Mouse (Mus musculus) liver, embryonic 13.5 days (tissue): Measurements from ENCODE around the gene Foxa2. TPM values are rescaled to one million over a fixed set of nuclear protein-coding genes. Genes with fewer than 3 reads are reported as not detected.

Experiments
- ATAC-seq: fragments of 200-750 bp; cut with Nextera tagmentation; 2 replicates; pipeline ENCODE4 v1.8.0; 2017; ENCODE audit warnings: low read depth, mild to moderate bottlenecking, moderate number of reproducible peaks, moderate library complexity
- DNase-seq: peaks from one replicate; pipeline ENCODE4 v3.0.0; 2022
- H3K27ac ChIP-seq: fragments of 300-500 bp; sonication (generic); 2 replicates; pipeline ENCODE4 v1.5.1; 2015; ENCODE audit warnings: moderate library complexity, mild to moderate bottlenecking, inconsistent platforms
- H3K27me3 ChIP-seq: fragments of 300-500 bp; sonication (generic); 2 replicates; pipeline ENCODE4 v1.6.1; 2015; ENCODE audit warnings: mild to moderate bottlenecking, inconsistent platforms
- H3K36me3 ChIP-seq: fragments of 300-500 bp; sonication (generic); 2 replicates; pipeline ENCODE4 v1.6.1; 2015; ENCODE audit warnings: mild to moderate bottlenecking, inconsistent platforms
- H3K4me1 ChIP-seq: fragments of 300-500 bp; sonication (generic); replicated peaks from 2 replicates; pipeline ENCODE4 v1.6.1; 2015; ENCODE audit warnings: inconsistent platforms
- H3K4me2 ChIP-seq: fragments of 300-500 bp; sonication (generic); 2 replicates; pipeline ENCODE4 v1.6.1; 2015; ENCODE audit warnings: inconsistent platforms, mild to moderate bottlenecking, moderate library complexity
- H3K4me3 ChIP-seq: fragments of 300-500 bp; sonication (generic); replicated peaks from 2 replicates; pipeline ENCODE4 v1.5.1; 2015; ENCODE audit warnings: mild to moderate bottlenecking, inconsistent platforms
- H3K9ac ChIP-seq: fragments of 300-500 bp; sonication (generic); 2 replicates; pipeline ENCODE4 v1.6.1; 2015; ENCODE audit warnings: mild to moderate bottlenecking, inconsistent platforms
- H3K9me3 ChIP-seq: fragments of 300-500 bp; sonication (generic); replicated peaks from 2 replicates; pipeline ENCODE4 v1.6.1; 2016; ENCODE audit warnings: inconsistent platforms
- WGBS: fragments of 180-500 bp; shearing (Covaris S2); methylation state at CpG from one replicate; pipeline ENCODE4 v1.1.7; 2015; ENCODE audit not compliant: insufficient replicate concordance; 5-methylcytosine and 5-hydroxymethylcytosine counted together
- polyA plus RNA-seq: library from polyadenylated mRNA; unstranded; fragments of >200 nt; fragmentation: Nextera tagmentation; extraction: Ambion mirVana; gene quantifications from 2 replicates; pipeline ENCODE4 v1.2.1, GENCODE M21; 2015

Gene Foxa2
- polyA plus RNA-seq, 1 experiment from 2014 or later: 3.6 TPM

GRCm38 (mm10) chr2:148038366-148039310 lies 8.1 kb downstream of the Foxa2 start:
- Histone ChIP-seq H3K36me3 (no peaks in the 10 kb centered on the region), H3K4me1 (no peaks in the 10 kb centered on the region), H3K27me3 (peaks cover 95% of the 10 kb centered on the region), H3K9me3 (no peaks in the 10 kb centered on the region), H3K4me3 (peak overlapping the region; percentile 48), H3K9ac (peak overlapping the region; percentile 51; the same call in 1 of the 2 replicates), H3K27ac (no peak overlapping the region), H3K4me2 (peak overlapping the region; percentile 46)
- DNase-seq: no peak
- no peak for ATAC-seq
- 3% methylated on average over 42 of the region's 42 CpGs for WGBS

GRCm38 (mm10) chr2:148036611-148037160 lies 10.1 kb downstream of the Foxa2 start:
- 8% methylated on average over 4 of the region's 4 CpGs for WGBS
- Histone ChIP-seq H3K36me3 (no peaks in the 10 kb centered on the region), H3K27me3 (peaks cover 89% of the 10 kb centered on the region), H3K9ac (no peak overlapping the region), H3K4me1 (no peaks in the 10 kb centered on the region), H3K4me2 (no peak overlapping the region), H3K27ac (no peak overlapping the region), H3K9me3 (no peaks in the 10 kb centered on the region), H3K4me3 (no peak overlapping the region)
- DNase-seq (no peak), ATAC-seq (no peak)

- Histone ChIP-seq H3K27me3 (peaks cover 81% of the 10 kb centered on the region), H3K27ac (peak overlapping the region; percentile 29)
- no peak for ATAC-seq
Measured at GRCm38 (mm10) chr2:148030991-148031675, 15.6 kb downstream of the Foxa2 start.

GRCm38 (mm10) chr2:148030613-148030935 lies 16.2 kb downstream of the Foxa2 start:
- Histone ChIP-seq H3K4me3 (peak overlapping the region; percentile 26), H3K27ac (peak overlapping the region; percentile 29; the same call in 1 of the 2 replicates)

More at GRCm38 (mm10) chr2:148030991-148031675, 15.6 kb downstream of the Foxa2 start:
- DNase-seq: no peak
- Histone ChIP-seq H3K9ac (no peak overlapping the region), H3K4me3 (no peak overlapping the region), H3K4me2 (peak overlapping the region; percentile 44), H3K4me1 (no peaks in the 10 kb centered on the region; the same call in 1 of the 2 replicates), H3K36me3 (no peaks in the 10 kb centered on the region), H3K9me3 (no peaks in the 10 kb centered on the region)
- WGBS: 7% methylated on average over 6 of the region's 6 CpGs

GRCm38 (mm10) chr2:148029751-148030612 lies 16.8 kb downstream of the Foxa2 start:
- H3K4me3 ChIP-seq: peak overlapping the region; percentile 26

More at GRCm38 (mm10) chr2:148030613-148030935, 16.2 kb downstream of the Foxa2 start:
- H3K4me1 ChIP-seq: no peaks in the 10 kb centered on the region; the same call in 1 of the 2 replicates
- H3K27me3 ChIP-seq: peaks cover 79% of the 10 kb centered on the region
- peak overlapping the region; percentile 17; the same call in 1 of the 2 replicates for H3K9ac ChIP-seq
- H3K36me3 ChIP-seq: no peaks in the 10 kb centered on the region
- peak overlapping the region; percentile 44 for H3K4me2 ChIP-seq
- ATAC-seq (no peak), DNase-seq (no peak)
- no peaks in the 10 kb centered on the region for H3K9me3 ChIP-seq
- 2% methylated on average over 11 of the region's 11 CpGs for WGBS

GRCm38 (mm10) chr2:148029050-148029608 lies 17.6 kb downstream of the Foxa2 start:
- Histone ChIP-seq H3K4me2 (no peak overlapping the region), H3K4me1 (no peaks in the 10 kb centered on the region; the same call in 1 of the 2 replicates), H3K4me3 (no peak overlapping the region), H3K27ac (no peak overlapping the region), H3K36me3 (no peaks in the 10 kb centered on the region), H3K9ac (no peak overlapping the region), H3K27me3 (peaks cover 65% of the 10 kb centered on the region), H3K9me3 (no peaks in the 10 kb centered on the region)
- WGBS: 26% methylated on average over 9 of the region's 9 CpGs
- ATAC-seq: no peak
- no peak for DNase-seq

More at GRCm38 (mm10) chr2:148029751-148030612, 16.8 kb downstream of the Foxa2 start:
- peaks cover 73% of the 10 kb centered on the region for H3K27me3 ChIP-seq
- no peaks in the 10 kb centered on the region for H3K36me3 ChIP-seq
- peak overlapping the region; percentile 17; the same call in 1 of the 2 replicates for H3K9ac ChIP-seq
- WGBS: 5% methylated on average over 21 of the region's 21 CpGs
- H3K9me3 ChIP-seq: no peaks in the 10 kb centered on the region
- no peak for DNase-seq
- no peak for ATAC-seq
- no peak overlapping the region for H3K27ac ChIP-seq
- no peaks in the 10 kb centered on the region; the same call in 1 of the 2 replicates for H3K4me1 ChIP-seq
- H3K4me2 ChIP-seq: peak overlapping the region; percentile 44

- 43% methylated on average over 1 of the region's 1 CpGs for WGBS
- no peaks in the 10 kb centered on the region for H3K36me3 ChIP-seq
- no peaks in the 10 kb centered on the region for H3K9me3 ChIP-seq
- H3K4me3 ChIP-seq: no peak overlapping the region
- H3K27me3 ChIP-seq: peaks cover 55% of the 10 kb centered on the region
- no peak overlapping the region for H3K27ac ChIP-seq
- H3K4me2 ChIP-seq: no peak overlapping the region
- no peak for ATAC-seq
- no peak overlapping the region for H3K9ac ChIP-seq
- no peaks in the 10 kb centered on the region; the same call in none of the 2 replicates for H3K4me1 ChIP-seq
- no peak for DNase-seq
Measured at GRCm38 (mm10) chr2:148026366-148026765, 20.4 kb downstream of the Foxa2 start.

GRCm38 (mm10) chr2:148025481-148025880 lies 21.3 kb downstream of the Foxa2 start:
- Histone ChIP-seq H3K9ac (no peak overlapping the region), H3K4me1 (no peaks in the 10 kb centered on the region; the same call in none of the 2 replicates), H3K4me2 (no peak overlapping the region), H3K9me3 (no peaks in the 10 kb centered on the region), H3K4me3 (no peak overlapping the region), H3K36me3 (no peaks in the 10 kb centered on the region), H3K27me3 (peaks cover 46% of the 10 kb centered on the region), H3K27ac (peak overlapping the region; percentile 37; the same call in 1 of the 2 replicates)
- 23% methylated on average over 2 of the region's 2 CpGs for WGBS
- ATAC-seq (peak; percentile 46; the same call in 1 of the 2 replicates), DNase-seq (no peak)

- H3K4me1 ChIP-seq: peaks cover 2% of the 10 kb centered on the region
- H3K4me2 ChIP-seq: 0 out of 2 replicates have a peak overlapping the region, but pooled peaks have one; percentile 17
- peak overlapping the region; percentile 34; the same call in 1 of the 2 replicates for H3K27ac ChIP-seq
- H3K4me3 ChIP-seq: no peak overlapping the region
- no peaks in the 10 kb centered on the region for H3K36me3 ChIP-seq
- peaks cover 35% of the 10 kb centered on the region for H3K27me3 ChIP-seq
- 60% methylated on average over 9 of the region's 9 CpGs for WGBS
- no peak overlapping the region for H3K9ac ChIP-seq
- no peaks in the 10 kb centered on the region for H3K9me3 ChIP-seq
- DNase-seq (no peak), ATAC-seq (peak; percentile 70)
Measured at GRCm38 (mm10) chr2:148024268-148024935, 22.4 kb downstream of the Foxa2 start.
